Mouse (Mus musculus): ENCODE data around the gene Rrp12. TPM values are rescaled to one million over a fixed set of nuclear protein-coding genes. Genes with fewer than 3 reads are reported as not detected.

The Rrp12 gene
- polyA plus RNA-seq, 1 experiment from 2014 or later: 15.4 TPM

- no peak overlapping the region for H3K4me2 ChIP-seq
- WGBS: 89% methylated on average over 4 of the region's 4 CpGs
- no peaks in the 10 kb centered on the region for H3K9me3 ChIP-seq
- no peaks in the 10 kb centered on the region for H3K36me3 ChIP-seq
- no peaks in the 10 kb centered on the region for H3K27me3 ChIP-seq
- no peak for ATAC-seq (ENCODE audit: low read depth)
- H3K9ac ChIP-seq: no peak overlapping the region
- H3K27ac ChIP-seq (replicated peaks): no peak overlapping the region
- H3K4me1 ChIP-seq (replicated peaks): peaks cover 21% of the 10 kb centered on the region
- no peak overlapping the region for H3K4me3 ChIP-seq
These were observed 53.3 kb downstream of the Rrp12 start for GRCm38 (mm10) chr19:41842706-41843105.

GRCm38 (mm10) chr19:41842196-41842595 lies 53.8 kb downstream of the Rrp12 start:
- H3K4me3 ChIP-seq: no peak overlapping the region
- H3K4me1 ChIP-seq (replicated peaks): peaks cover 21% of the 10 kb centered on the region
- WGBS: 86% methylated on average over 4 of the region's 4 CpGs
- no peak overlapping the region for H3K9ac ChIP-seq
- no peaks in the 10 kb centered on the region for H3K36me3 ChIP-seq
- no peak overlapping the region for H3K27ac ChIP-seq (replicated peaks)
- no peak overlapping the region for H3K4me2 ChIP-seq
- no peaks in the 10 kb centered on the region for H3K9me3 ChIP-seq
- no peak for ATAC-seq (ENCODE audit: low read depth)
- H3K27me3 ChIP-seq: no peaks in the 10 kb centered on the region

- Histone ChIP-seq H3K4me2 (no peak overlapping the region), H3K4me1 (replicated peaks) (peaks cover 14% of the 10 kb centered on the region), H3K27ac (replicated peaks) (no peak overlapping the region), H3K9me3 (no peaks in the 10 kb centered on the region), H3K9ac (no peak overlapping the region), H3K4me3 (no peak overlapping the region), H3K27me3 (no peaks in the 10 kb centered on the region), H3K36me3 (no peaks in the 10 kb centered on the region)
- WGBS: 83% methylated on average over 7 of the region's 7 CpGs
- ATAC-seq (ENCODE audit: low read depth): no peak
These were observed 54.7 kb downstream of the Rrp12 start for GRCm38 (mm10) chr19:41841105-41841750.

- H3K27me3 ChIP-seq: no peaks in the 10 kb centered on the region
- no peak overlapping the region for H3K27ac ChIP-seq (replicated peaks)
- 95% methylated on average over 3 of the region's 3 CpGs for WGBS
- no peak overlapping the region for H3K9ac ChIP-seq
- no peak for ATAC-seq (ENCODE audit: low read depth)
- H3K4me2 ChIP-seq: no peak overlapping the region
- H3K4me1 ChIP-seq (replicated peaks): peaks cover 15% of the 10 kb centered on the region
- H3K9me3 ChIP-seq: no peaks in the 10 kb centered on the region
- H3K36me3 ChIP-seq: no peaks in the 10 kb centered on the region
- no peak overlapping the region for H3K4me3 ChIP-seq
These were observed 56.3 kb downstream of the Rrp12 start for GRCm38 (mm10) chr19:41839685-41840084.

GRCm38 (mm10) chr19:41838808-41839207 lies 57.2 kb downstream of the Rrp12 start:
- Histone ChIP-seq H3K27ac (replicated peaks) (no peak overlapping the region), H3K36me3 (no peaks in the 10 kb centered on the region), H3K9ac (no peak overlapping the region), H3K9me3 (no peaks in the 10 kb centered on the region), H3K27me3 (0 out of 2 replicates have a peak, but pooled peaks cover under 1% of the 10 kb centered on the region), H3K4me2 (no peak overlapping the region), H3K4me1 (replicated peaks) (peaks cover 15% of the 10 kb centered on the region), H3K4me3 (no peak overlapping the region)
- 63% methylated on average over 6 of the region's 6 CpGs for WGBS
- no peak for ATAC-seq (ENCODE audit: low read depth)

GRCm38 (mm10) chr19:41837917-41838261 lies 58.1 kb downstream of the Rrp12 start:
- no peak overlapping the region for H3K27ac ChIP-seq (replicated peaks)
- H3K4me1 ChIP-seq (replicated peaks): peaks cover 23% of the 10 kb centered on the region
- H3K36me3 ChIP-seq: no peaks in the 10 kb centered on the region
- 71% methylated on average over 4 of the region's 4 CpGs for WGBS
- peaks cover 6% of the 10 kb centered on the region; the same call in 1 of the 2 replicates for H3K27me3 ChIP-seq
- no peak for ATAC-seq (ENCODE audit: low read depth)
- no peaks in the 10 kb centered on the region for H3K9me3 ChIP-seq
- no peak overlapping the region for H3K4me2 ChIP-seq
- H3K9ac ChIP-seq: no peak overlapping the region
- H3K4me3 ChIP-seq: no peak overlapping the region

- no peak overlapping the region for H3K4me2 ChIP-seq
- WGBS: 78% methylated on average over 9 of the region's 9 CpGs
These were observed 58.6 kb downstream of the Rrp12 start for GRCm38 (mm10) chr19:41837194-41837916.

GRCm38 (mm10) chr19:41836719-41837118 lies 59.3 kb downstream of the Rrp12 start:
- Histone ChIP-seq H3K4me1 (replicated peaks) (peaks cover 35% of the 10 kb centered on the region), H3K9ac (no peak overlapping the region), H3K27me3 (peaks cover 11% of the 10 kb centered on the region; the same call in 1 of the 2 replicates), H3K36me3 (no peaks in the 10 kb centered on the region), H3K4me3 (no peak overlapping the region), H3K9me3 (no peaks in the 10 kb centered on the region), H3K27ac (replicated peaks) (no peak overlapping the region), H3K4me2 (no peak overlapping the region)
- ATAC-seq (ENCODE audit: low read depth): no peak
- WGBS: 54% methylated on average over 3 of the region's 3 CpGs

More at GRCm38 (mm10) chr19:41837194-41837916, 58.6 kb downstream of the Rrp12 start:
- Histone ChIP-seq H3K4me1 (replicated peaks) (peaks cover 29% of the 10 kb centered on the region), H3K36me3 (no peaks in the 10 kb centered on the region), H3K9me3 (no peaks in the 10 kb centered on the region), H3K27me3 (peaks cover 11% of the 10 kb centered on the region; the same call in 1 of the 2 replicates), H3K27ac (replicated peaks) (no peak overlapping the region), H3K4me3 (no peak overlapping the region), H3K9ac (no peak overlapping the region)
- no peak for ATAC-seq (ENCODE audit: low read depth)

GRCm38 (mm10) chr19:41835816-41836215 lies 60.2 kb downstream of the Rrp12 start:
- Histone ChIP-seq H3K9me3 (no peaks in the 10 kb centered on the region), H3K9ac (peak overlapping the region; percentile 43; the same call in 1 of the 2 replicates), H3K4me2 (peak overlapping the region; percentile 45), H3K4me1 (replicated peaks) (peaks cover 44% of the 10 kb centered on the region), H3K27me3 (peaks cover 11% of the 10 kb centered on the region; the same call in 1 of the 2 replicates), H3K4me3 (peak overlapping the region; percentile 10; the same call in 1 of the 2 replicates), H3K27ac (replicated peaks) (peak overlapping the region; percentile 59), H3K36me3 (no peaks in the 10 kb centered on the region)
- ATAC-seq (ENCODE audit: low read depth): peak; percentile 46; the same call in 1 of the 2 replicates
- WGBS: 4% methylated on average over 6 of the region's 6 CpGs

GRCm38 (mm10) chr19:41835407-41835806 lies 60.6 kb downstream of the Rrp12 start:
- H3K4me1 ChIP-seq (replicated peaks): peaks cover 47% of the 10 kb centered on the region
- ATAC-seq (ENCODE audit: low read depth): no peak
- H3K4me3 ChIP-seq: no peak overlapping the region
- 56% methylated on average over 6 of the region's 6 CpGs for WGBS
- peak overlapping the region; percentile 43; the same call in 1 of the 2 replicates for H3K9ac ChIP-seq
- no peak overlapping the region for H3K27ac ChIP-seq (replicated peaks)
- H3K9me3 ChIP-seq: no peaks in the 10 kb centered on the region
- no peaks in the 10 kb centered on the region for H3K36me3 ChIP-seq
- H3K4me2 ChIP-seq: peak overlapping the region; percentile 45; the same call in 1 of the 2 replicates
- peaks cover 11% of the 10 kb centered on the region; the same call in 1 of the 2 replicates for H3K27me3 ChIP-seq

- H3K4me1 ChIP-seq (replicated peaks): peaks cover 52% of the 10 kb centered on the region
- H3K27me3 ChIP-seq: peaks cover 11% of the 10 kb centered on the region; the same call in 1 of the 2 replicates
- H3K9me3 ChIP-seq: no peaks in the 10 kb centered on the region
- H3K4me2 ChIP-seq: peak overlapping the region; percentile 94
- 62% methylated on average over 13 of the region's 13 CpGs for whole genome bisulfite sequencing
- H3K27ac ChIP-seq (replicated peaks): peak overlapping the region; percentile 75
- ATAC-seq (ENCODE audit: low read depth): no peak
- H3K4me3 ChIP-seq: peak overlapping the region; percentile 82
- peak overlapping the region; percentile 92 for H3K9ac ChIP-seq
- no peaks in the 10 kb centered on the region for H3K36me3 ChIP-seq
These were observed 63.3 kb downstream of the Rrp12 start for GRCm38 (mm10) chr19:41832501-41833201.
